Mouse (Mus musculus) yolk sac, embryonic 10.5 days (tissue): ENCODE measurements around the gene Smim5.
A peak's percentile ranks its signal among the peaks of the same experiment; 100 is the strongest.

Experiments used
- DNase-seq: peaks from one replicate; pipeline ENCODE4 v3.0.0-alpha.2; 2017; ENCODE audit warnings: low spot score

The Smim5 gene

GRCm38 (mm10) chr11:115894755-115895520 lies 4.8 kb upstream of the Smim5 start:
- no peak for DNase-seq

- no peak for DNase-seq
Measured at GRCm38 (mm10) chr11:115898446-115898845, 1.3 kb upstream of the Smim5 start.

- DNase-seq: no peak
Measured at GRCm38 (mm10) chr11:115898886-115899285, 880 bp upstream of the Smim5 start.

GRCm38 (mm10) chr11:115900561-115901337 lies 983 bp downstream of the Smim5 start:
- DNase-seq: no peak

GRCm38 (mm10) chr11:115901338-115902161 lies 1.8 kb downstream of the Smim5 start:
- DNase-seq: no peak

- DNase-seq: no peak
Measured at GRCm38 (mm10) chr11:115902177-115902576, 2.4 kb downstream of the Smim5 start.

GRCm38 (mm10) chr11:115902831-115903230 lies 3.1 kb downstream of the Smim5 start:
- no peak for DNase-seq

GRCm38 (mm10) chr11:115903384-115904230 lies 3.8 kb downstream of the Smim5 start:
- DNase-seq: peak; percentile 80

- DNase-seq: no peak
Measured at GRCm38 (mm10) chr11:115904231-115904955, 4.6 kb downstream of the Smim5 start.

- no peak for DNase-seq
Measured at GRCm38 (mm10) chr11:115904956-115905790, 5.4 kb downstream of the Smim5 start.

- DNase-seq: no peak
Measured at GRCm38 (mm10) chr11:115906116-115906515, 6.3 kb downstream of the Smim5 start.

GRCm38 (mm10) chr11:115906521-115906920 lies 6.8 kb downstream of the Smim5 start:
- no peak for DNase-seq

GRCm38 (mm10) chr11:115911134-115911561 lies 11.4 kb downstream of the Smim5 start:
- DNase-seq: no peak

- DNase-seq: peak; percentile 84
Measured at GRCm38 (mm10) chr11:115911632-115912376, 12.0 kb downstream of the Smim5 start, which contains the start of gene Smim6. Gene Smim6, plus strand, starts transcription at chr11:115912017.

- no peak for DNase-seq
Measured at GRCm38 (mm10) chr11:115916579-115916978, 16.8 kb downstream of the Smim5 start.

- no peak for DNase-seq
Measured at GRCm38 (mm10) chr11:115918637-115919036, 18.9 kb downstream of the Smim5 start.

- DNase-seq: no peak
Measured at GRCm38 (mm10) chr11:115919073-115919472, 19.3 kb downstream of the Smim5 start.

GRCm38 (mm10) chr11:115920110-115920818 lies 20.5 kb downstream of the Smim5 start:
- no peak for DNase-seq
